Mouse (Mus musculus) retina, postnatal 1 day (tissue): ENCODE measurements around the gene Clstn1.

Experiments used
- DNase-seq: peaks from one replicate; pipeline ENCODE4 v3.0.0-alpha.2; 2012

Clstn1 gene

DNA sequence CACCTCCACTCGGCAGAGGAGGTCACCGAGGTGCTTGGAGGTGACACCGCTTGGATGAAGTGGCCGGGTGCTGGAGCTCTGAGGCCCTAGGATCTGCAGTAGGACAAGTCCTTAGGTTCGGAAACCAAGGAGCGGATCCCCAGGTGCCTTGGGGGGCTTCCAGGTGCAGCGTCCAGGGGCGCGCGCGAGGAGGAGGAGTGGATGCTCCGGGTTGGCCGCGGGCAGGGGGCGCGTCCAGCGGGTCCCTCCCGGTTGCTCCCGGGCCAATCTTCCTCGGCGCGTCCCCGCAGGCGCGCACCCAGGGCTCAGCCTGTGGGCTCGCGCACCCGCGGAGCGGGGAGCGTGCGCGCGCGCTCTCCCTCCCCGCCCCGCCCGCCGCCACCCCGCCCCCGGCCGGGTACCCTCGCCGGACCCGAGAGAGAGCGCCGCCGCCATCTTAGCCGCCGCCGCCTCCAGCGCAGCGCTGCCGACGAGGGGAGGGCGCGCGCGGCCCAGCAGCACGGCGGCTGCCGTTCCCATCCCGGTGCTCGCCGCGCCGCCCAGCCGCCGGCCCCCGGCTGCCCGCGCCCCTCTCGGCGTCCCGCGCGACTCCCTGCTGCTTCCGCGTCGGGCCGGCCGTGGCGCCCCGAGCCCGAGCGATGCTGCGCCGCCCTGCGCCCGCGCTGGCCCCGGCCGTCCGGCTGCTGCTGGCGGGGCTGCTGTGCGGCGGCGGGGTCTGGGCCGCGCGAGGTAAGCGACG is at the start of gene Clstn1:
Gene Clstn1, plus strand, starts transcription at position 425 of the 739 bp plus-strand sequence.
- DNase-seq, result peak; percentile 92

DNA sequence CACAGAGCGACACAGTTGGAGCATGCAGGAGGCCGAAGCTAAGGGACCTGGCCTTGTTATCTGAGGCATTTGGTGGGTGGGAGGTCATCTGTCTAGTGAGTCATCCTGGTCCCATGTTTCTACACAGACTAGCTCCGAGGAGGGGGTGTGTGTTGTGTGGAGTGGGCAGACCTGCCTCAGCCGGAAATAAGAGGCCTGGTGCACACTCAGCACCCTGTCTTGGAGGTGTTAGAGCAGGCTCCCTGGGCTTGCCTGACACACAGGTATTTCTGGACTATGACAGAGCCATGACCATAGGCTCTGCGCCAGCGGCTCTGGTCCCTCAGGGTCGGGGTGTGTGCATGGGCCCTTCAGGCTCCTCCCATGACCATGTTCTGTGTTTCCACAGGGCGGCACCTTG is 46.8 kb upstream of the Clstn1 start:
- DNase-seq, result no peak

DNA sequence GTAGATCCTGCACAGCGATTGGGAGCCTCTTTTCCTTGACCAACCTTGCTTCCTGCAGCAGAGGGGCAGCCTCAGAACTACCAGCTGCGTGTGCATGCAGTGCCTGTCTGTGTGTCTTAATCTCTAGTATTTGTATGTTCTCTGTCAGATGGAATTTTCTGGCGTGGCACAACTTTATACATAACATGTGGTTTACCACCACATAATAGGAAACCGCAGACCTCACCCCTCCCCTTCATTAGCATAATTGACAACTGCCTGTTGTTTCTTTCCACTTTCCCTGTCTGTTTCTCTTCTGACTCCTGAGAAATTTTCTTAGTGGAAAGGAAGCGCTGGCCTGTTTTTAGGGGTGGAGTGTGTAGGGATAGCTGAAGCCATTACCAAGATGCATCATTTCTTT is 44.3 kb upstream of the Clstn1 start:
- DNase-seq, result peak; percentile 62

DNA sequence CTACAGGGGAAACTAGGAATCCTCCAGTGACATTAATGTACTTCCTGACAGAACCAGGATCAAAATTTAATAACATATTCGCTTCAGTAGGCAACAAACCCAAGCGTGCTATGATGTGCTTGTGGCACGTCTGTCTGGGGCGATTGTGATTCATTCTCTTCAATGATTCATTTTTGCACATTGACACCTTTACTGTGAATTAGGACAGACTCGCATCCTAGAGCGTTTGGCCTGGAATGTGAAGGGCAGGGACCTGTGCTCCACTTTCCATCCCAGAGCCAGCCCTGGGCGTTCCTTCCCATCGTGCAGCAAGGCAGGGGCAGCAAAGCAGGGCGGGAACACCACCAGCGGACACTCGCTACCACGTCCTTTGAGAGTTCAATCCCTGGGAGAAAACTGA is 43.8 kb upstream of the Clstn1 start:
- peak; percentile 52 for DNase-seq

DNA sequence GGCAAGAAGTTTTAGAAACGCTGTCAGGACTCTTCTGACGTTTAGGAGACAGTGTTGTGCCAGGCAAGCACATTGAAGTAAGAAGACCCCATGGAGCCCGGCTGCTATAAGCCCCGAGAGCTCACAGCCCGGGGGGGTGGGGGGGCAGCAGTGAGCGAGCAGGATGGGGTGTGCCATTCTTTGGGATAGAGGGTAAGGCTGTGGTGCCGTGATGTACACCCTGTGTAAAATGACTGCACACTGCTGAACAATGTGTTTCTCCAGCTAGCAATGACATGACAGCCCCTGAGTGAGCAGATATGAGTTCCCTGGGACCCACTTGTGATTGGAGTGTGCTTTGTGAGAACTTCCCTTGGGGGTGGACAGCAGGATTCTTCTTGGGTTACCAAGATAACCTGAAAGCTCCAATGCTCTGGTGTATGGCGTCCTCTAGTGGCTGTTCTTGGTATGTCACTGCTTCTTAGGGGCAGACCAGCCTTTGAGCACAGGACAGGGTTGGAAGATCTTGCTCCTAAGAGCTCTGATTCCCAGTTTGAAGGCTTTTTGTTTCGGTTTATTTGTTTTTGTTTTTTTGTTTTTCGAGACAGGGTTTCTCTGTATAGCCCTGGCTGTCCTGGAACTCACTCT is 43.2 kb upstream of the Clstn1 start:
- DNase-seq, result peak; percentile 93

DNA sequence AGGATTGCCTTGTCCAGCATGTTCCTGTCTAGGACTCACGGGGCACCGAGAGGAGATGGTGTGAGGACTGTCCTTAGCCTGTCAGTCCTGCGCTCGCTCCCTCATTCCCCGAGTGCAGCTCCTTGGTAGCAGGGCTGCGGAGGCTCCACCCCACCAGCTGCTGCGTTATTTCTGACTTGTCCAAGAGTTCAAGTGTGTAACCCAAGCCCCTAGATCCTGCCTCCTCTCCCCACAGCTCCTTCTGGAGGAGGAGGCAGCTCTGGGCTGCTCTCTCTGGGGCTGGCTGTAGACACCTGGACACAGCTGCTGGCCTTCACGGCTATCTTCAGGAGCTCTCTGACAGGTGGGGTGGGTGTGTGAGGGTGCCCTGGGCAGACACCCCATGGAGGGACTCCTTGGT is 41.4 kb upstream of the Clstn1 start:
- no peak for DNase-seq

DNA sequence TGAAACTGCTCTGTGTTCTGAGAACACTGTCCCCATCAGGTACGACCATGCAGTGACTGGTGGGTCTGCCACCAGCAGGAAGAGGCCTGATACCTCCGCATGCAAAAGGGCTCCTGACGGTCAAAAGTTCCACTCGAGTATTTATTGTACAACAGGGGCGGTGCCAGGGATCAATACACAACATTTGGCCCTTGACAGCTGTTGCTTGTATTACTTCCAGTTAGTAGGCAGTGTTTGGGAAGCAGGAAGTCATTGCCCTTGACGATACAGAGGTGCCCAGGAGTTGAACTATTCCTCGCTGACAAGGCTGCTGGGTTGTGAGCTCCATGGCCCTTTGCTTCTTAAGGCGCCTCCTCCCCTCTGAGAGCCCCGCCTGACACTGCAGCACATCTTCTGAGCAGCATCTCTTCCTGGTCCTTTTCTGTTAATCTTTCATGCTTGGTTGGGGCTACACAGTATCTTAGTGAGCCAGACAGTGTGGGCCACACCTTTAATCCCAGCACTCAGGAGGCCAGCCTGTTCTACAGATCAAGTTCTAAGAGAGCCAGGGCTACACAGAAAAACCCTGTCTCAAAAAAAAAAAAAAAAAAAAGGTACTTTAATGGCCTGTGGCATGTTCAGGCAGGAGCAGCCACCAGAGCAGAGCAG is 39.3 kb upstream of the Clstn1 start:
- DNase-seq, result no peak

DNA sequence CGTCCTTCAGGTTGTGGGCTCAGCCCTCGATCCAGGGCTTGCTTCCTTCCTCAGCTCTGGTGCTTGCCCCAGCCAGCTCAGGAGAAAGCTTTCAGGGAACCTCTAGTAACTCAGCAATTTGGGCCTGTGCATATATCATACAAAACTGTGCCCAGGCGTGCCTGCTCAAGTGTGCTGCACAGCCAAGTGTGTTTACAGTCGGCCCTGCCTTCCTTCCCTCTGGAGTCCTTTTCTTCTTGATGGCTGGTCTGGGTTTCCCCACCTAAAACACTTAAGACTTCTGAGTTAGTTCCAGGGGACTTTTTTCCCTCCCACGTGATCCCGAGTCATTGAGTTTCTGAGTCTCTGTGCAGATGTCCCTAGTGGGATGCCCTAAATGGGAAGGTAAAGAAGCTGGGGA is 38.7 kb upstream of the Clstn1 start:
- DNase-seq, result no peak

DNA sequence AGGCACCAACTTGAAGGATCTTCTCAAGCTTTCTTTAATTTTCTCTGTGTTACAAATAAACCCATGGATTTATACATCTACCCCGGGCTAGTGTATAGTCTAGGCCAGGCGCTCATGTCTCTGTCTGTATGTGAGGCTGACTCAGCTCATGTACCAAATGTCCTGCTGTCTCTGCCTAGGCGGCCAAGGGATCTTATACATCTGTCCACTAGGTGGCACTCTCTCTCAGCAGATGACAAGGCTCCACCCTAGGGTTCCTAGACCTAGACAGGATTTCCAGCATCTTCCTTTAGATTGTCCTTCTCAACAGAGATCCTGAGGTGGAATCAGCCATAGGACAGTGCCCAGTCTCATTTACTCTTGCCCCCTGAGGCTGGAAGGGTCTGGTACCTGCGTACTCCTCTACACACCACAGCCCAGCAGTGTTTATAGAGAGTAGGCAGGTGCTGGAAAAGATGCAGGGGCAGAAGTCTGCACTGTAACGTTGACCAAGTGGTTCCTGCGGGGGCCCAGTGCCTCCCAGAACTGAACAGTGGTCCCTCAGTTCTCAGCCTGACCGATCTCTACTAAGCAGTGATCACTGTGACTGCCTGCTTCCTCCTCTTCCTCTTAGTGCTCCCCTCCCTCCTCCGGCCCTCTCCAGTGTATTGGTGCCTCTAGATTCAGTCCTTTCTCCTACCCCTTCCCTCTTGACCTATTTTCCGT is 36.9 kb upstream of the Clstn1 start:
- DNase-seq, result peak; percentile 89

DNA sequence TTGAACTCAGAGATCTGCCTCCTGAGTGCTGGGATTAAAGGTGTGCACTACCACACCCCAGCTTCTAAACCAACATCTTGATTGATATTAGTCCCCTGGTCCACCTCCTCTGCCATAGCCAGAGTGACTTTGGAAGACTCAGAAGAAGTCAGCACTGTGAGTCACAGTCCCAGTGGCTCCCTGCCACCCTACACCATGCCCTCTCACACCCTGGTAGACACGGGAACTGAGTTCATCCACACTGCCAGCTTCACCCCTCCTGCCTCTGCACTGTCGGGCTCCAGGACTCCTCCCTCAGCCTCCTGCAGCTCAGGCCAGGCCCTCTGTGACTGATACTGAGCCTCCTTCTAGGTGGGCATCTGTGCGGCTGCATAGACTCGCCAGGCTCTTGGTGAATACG is 35.4 kb upstream of the Clstn1 start:
- DNase-seq, result no peak

DNA sequence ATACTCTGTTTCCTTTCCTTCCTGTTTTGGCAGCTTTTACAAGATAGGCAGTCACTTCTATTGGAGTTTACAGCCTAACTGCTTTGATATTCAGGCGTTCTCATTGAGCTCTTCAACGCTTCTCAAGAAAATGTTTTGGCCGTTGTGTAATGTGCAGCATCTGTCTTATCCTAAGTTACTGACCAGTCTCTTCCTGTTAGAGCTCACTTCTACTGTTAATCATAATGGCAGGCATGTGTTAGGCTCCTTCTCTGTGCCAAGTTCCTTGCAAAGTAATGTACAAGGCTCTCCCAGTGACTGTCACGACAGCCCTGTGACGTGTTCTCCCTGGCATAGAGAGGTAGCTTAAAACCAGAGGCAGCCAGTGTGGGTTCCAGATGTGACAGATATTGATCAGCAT is 34.6 kb upstream of the Clstn1 start:
- no peak for DNase-seq

DNA sequence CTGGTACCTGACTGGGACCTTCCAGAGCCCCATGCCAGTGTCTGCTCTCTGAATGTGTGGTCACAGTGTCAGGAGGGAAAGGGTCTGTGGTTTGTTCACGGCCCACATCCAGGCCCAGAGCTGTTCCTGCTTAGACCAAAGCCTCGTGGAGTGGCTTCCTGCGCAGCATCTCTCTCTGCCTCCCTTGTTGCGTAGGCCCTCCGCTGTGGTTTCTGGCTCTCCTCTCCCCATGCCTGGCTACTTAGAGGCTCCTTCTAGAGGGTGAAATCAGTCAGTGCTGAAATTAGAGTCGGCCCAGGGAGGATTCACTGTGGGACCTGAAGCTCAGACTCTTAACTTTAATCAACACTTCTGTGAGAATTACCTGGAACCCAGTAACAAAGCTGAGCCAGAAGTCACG is 32.4 kb upstream of the Clstn1 start:
- DNase-seq, result no peak

DNA sequence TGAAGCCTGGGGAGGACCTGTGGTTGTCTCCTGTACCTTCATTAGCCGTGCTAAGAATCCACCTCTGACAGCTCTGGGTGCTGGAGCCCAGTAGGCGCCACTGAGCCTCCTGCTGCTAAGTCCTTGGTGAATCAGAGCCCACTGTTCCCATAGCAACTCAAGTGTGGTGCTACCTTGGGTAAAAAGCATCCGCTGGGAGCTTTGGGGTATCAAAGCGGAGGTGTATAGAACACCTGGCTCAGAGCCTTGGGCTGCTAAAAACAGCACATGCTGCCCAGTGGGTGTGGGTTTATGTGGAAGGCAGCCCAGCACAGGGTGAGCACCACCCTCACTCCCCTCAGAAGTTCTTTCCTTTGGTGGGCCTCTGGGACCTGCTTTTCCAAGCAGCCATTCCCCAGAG is 30.2 kb upstream of the Clstn1 start:
- no peak for DNase-seq

DNA sequence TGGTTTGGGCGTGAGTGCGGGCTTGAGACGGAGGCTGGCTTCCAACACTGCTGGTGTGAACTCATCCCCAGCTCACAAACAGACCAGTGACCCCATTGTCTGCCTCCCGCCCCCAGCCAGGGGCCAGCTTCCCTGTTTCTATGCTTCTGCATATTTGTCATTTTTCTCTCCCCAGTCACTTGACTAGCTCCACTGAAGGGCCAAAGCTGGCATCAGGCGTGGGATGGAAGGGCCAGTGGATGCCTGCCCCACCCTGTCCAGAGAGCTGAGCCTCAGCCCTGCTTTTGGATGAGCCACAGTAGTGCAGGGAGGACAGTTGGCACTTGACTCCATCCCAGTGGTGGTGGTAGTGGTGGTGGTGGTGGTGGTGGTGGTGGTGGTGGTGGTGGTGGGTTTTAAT is 28.4 kb upstream of the Clstn1 start:
- no peak for DNase-seq

DNA sequence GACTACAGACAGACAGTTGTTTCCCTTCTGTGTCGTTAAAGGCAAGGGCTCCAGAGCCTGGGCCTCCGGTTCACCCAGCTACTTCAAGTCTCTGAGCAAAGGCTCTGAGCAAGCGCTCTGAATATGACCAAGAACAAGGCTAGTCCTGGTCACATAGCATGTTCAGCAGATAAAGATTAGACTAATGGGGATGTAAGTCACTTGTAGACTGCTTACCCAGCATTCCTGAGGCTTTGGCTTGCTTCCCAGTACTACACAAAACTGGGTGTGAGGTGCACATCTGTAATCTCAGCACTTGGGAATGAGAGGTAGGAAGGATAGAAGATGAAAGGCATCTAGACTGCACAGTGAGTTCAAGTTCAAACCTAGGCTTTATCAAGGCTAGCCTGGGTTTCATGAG is 27.9 kb upstream of the Clstn1 start:
- no peak for DNase-seq

DNA sequence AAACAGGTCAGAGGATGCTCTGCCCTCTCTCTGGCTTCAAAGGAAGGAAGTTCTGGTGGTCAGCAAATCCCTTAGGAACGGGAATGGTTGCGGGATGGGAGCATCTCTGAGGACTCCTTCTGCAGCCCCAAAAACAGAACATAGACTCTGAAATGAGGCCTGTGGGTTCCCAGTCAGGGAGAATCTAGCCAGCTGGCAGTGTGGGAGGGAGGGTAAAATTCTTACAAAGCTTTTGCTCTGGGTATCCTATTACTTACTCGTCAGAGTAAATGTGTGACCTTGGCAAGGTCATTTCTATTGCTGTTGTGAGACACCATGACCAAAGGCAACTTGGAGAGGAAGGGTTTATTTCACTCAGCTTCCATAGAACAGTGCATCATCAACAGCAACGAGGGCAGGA is 24.9 kb upstream of the Clstn1 start:
- DNase-seq, result no peak

DNA sequence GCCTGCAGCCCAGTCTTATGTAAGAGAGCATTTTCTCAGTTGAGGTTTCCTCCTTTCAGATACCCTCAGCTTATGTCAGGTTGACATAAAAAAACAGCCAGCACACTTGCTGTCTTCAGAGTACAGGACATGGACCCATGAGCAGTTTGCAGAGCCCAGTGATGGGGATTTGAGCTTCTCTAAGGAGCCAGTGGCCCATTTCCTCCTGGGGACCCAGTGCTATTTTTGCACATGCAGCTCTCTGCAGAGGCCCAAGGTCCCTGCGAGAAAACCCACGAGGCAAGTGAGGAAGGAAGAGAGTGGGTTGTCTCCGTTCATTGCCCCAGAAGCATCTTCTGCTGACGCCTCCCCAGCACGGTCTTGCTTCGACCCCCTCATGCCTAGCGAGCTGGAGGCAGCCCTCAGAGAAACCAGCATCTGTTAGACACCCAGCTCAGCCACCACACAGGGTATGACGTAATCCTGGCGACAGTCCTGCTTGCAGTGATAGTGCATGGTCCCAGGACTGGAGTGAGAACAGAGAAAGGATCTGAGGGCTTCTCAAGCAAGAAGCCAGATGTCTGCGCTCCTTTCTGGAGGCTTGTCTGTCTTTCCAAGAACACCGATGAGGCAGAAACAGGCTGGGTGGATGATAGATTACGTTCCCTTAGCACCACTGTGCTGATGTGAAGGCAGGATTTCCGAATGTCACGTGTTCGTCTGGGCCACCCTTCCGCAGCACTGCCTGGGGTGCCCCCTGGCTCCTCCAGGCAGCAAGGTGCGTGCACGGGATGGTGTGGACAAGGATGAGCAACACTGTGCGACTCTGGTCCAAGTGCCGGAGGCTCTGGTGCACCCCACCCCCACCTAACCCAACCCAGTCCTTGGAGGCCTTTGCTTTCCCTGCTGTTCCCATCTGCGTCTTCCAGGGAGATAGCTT is 24.0 kb upstream of the Clstn1 start:
- peak; percentile 41 for DNase-seq

DNA sequence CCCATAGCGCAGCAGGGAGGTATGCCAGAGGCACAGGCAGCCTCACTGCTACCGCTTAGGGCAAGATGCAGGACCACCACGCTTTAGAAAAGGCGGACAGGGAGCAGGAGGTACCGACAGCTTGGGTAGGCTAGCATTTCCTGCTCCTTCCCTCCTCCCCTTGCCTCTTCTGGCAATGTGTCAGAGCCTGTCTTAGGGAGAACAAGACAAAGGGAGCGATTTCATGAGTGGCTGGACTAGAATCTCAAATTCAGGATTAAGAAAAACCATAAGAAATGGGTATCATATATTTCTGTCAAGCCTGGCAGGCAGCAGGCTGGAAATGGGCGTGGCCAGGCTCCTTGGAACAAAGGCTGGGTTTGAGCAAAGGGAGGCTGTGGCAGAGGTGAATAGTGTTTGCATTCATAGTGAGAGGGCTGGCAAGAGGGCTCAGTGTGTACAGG is 23.3 kb upstream of the Clstn1 start:
- peak; percentile 45 for DNase-seq

DNA sequence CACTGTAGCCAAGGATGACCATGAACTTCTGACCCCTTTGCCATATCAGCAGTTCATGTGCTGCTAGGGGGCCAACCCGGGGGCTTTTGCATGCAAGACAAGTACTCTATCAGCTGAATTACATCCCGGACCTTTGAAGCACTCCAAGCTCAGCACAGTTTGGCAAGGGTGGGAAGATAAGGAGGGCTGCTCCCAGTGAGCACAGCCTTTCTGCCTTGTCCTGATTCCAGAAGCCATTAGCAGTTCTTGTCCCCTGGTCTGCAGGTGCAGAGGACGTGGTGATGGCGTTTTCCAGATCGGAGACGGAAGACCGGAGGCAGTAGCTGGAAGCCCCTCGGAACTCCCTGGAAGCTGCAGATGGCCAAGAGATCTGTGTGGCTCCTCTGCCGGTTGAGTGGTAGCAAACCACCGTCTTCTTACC is 22.3 kb upstream of the Clstn1 start:
- no peak for DNase-seq

DNA sequence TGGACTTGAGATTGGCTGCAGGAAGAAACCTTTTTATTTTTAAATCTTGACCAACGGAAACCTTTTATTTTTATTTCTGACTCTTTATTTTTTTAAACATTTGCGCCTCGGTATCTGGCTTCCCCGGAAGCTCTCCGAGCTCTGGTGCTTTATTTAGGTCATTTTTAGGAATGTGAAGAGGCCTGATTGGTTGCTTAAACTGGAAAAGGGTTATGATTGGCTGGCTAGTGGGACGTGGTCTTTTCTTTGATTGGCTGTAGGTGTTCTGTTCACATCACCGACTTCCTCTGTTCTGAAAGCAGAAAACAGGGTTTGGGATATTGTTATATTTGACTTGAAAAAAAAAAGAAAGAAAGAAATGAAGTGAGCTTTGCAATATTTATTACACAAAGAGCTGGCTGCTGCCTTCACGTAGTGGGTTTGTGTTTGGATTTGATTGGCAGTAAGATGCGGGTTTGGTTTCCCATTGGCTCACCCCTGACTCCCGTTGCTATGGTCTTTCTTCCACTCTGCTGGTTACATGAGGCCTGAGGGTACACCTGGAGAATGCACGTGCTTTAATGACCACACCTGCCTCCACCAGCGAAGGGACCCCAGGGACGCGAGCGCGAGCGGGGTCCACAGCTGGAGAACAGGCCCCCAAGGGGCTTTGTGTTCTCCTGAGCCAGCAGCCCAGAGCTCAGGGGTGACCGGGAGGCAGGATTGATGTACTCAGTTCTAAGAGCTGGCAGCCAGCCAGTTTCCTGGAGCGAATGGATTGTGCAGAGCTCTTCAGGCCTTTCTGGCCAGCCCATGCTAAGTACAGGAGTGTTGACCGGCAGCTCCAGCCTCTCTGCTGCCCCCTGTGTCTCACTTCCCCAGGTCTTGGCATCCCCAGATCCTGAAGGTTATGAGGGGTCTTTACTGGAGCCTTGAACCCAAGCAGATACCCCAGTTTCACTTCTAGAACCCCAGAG is 21.5 kb upstream of the Clstn1 start:
- DNase-seq, result peak; percentile 91

DNA sequence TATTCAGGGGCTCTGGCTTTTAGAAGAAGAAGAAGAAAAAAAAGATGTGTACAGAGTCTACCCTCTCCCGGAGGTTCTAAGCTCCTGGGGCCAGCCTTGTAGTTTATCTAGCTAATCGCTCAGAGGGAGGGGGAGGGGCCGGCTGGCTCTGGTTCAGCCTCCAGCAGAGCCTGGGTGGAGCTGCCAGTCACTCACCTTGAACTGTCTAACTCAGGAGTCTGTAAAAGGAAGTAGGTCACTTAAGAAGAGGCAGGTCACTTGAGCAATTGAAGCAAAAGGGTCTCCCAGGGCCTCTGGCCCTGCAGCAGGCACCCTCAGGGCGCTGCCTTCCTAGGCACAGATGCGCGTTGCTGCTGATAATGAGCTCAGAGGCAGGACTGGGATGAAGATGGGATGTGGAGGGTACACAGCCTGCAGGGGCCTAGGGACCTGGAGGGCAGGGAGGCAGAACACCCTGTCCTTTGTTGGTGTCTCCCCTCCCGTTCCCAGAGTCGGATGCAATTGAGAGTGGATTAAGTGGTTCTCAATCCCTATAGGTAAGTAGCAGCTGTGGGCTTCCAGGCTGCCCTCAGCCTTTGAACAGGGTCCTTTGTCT is 18.7 kb upstream of the Clstn1 start:
- peak; percentile 60 for DNase-seq
